Mouse (Mus musculus) heart, postnatal 0 days (tissue): ENCODE data around the gene Tcf7.

ENCODE experiments used
- CTCF ChIP-seq: IDR thresholded peaks from 2 replicates; pipeline ENCODE4 v1.5.1; 2016; ENCODE audit warnings: antibody characterized with exemption, control low read depth, low read depth
- EP300 ChIP-seq: IDR thresholded peaks from 2 replicates; pipeline ENCODE4 v1.6.1; 2016; ENCODE audit warnings: antibody characterized with exemption, low read depth

DNA sequence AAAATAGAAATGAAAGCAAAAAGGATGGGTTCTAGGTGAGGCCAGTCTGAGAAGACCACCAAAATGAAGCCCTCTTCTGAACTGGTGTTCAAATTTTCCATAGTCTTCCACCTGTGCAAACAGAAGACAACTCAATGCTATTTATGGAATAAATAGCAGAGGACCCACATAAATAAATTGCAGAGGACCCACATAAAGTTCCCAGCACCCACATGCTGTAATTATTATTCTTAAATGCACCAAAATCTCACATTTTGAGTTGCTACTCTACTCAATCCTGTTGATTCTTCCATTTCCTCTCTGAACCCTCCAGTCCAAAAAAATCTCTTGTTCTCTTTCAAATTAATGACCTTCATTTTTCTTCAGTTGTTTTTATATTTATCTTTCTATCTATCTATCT, 68.9 kb downstream of the Tcf7 start, which contains the start of gene Olfr1371:
- TF ChIP-seq EP300 = no peak
- no peak for TF ChIP-seq CTCF
